Mouse (Mus musculus) left cerebral cortex, adult 11 months (tissue): ENCODE data around the gene A930017K11Rik.

ENCODE experiments used
- DNase-seq: peaks from one replicate; pipeline ENCODE4 v3.0.0; 2022; ENCODE audit warnings: low spot score

A930017K11Rik gene

DNA sequence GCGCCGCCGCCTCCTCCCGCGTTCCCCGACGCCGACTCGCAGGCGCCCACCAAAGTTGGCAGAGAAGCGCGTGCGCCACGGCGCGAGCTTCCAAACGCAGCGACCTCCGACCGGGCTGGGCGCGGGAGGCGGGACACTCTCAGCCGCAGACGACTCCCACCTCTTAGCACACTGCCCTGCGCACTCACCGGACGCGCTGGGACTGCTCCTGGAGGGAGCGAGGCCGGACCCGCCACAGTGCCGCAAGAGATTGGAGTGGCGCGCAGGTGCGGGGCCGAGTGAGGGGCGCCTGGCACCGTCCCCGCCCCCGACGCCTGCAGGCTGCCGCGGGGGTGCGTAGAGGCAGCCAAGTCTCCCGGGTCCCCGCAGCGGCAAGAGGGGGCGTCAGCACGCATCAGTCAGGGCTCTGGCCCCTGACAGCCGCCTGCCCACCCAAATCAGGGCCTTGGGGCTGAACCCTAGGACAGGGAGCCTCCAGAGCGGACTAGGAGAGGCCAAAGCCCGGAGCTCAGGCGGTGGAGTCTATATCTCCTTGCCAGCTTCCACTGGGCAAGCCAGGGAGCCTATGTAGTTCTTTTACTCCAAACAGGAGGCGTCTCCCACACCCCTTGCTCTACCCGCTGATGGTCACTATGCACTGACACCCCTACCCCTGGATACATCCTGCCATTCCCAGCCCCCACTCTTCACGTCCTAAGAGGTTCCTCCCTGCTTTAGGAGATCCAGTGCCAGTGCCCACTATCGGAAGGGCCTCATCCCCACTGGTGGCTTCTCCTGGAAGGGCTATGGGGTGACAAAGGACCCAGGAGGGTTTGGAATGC, at the start of gene A930017K11Rik:
Gene A930017K11Rik, minus strand, starts transcription at position 763 of the 821 bp plus-strand sequence.
- DNase-seq, result no peak

DNA sequence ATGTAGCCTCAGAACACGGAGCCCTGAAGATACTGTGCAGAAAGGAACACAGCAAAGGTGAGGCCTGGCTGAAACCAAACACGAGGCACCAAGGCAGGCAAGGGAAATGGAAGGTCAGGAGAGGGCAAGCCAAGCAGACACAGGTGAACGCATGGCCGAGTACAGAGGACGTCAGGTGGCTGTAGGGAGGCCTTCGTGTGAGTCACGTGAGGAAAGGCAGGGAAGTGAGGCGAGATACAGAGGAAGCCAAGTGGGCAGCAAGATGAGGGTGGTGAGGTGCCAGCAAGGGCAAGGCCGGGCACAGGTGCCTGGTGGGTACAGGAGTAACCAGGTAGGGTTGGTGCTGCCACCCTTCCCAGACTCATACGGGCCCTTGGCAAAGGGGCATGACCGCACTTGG, 46.1 kb upstream of the A930017K11Rik start:
- DNase-seq, result no peak

DNA sequence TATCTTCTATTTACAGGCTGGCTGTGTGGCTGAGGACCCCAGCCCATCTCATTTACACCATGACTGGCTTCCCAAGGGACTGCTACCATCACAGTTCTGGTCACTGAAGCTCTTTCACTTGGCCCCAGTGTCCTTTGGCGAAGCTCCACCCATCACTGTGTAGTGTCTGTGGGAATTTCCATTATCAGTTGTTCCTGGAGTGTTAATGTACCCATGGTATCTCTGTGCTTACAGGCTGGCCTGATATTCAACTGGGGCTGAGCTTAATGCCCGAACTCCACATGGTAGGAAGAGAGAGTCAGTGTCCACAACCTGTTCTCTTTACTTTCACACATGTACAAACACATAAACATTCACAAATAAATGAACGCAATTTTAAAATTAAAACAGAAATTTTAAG, 41.1 kb upstream of the A930017K11Rik start:
- no peak for DNase-seq

DNA sequence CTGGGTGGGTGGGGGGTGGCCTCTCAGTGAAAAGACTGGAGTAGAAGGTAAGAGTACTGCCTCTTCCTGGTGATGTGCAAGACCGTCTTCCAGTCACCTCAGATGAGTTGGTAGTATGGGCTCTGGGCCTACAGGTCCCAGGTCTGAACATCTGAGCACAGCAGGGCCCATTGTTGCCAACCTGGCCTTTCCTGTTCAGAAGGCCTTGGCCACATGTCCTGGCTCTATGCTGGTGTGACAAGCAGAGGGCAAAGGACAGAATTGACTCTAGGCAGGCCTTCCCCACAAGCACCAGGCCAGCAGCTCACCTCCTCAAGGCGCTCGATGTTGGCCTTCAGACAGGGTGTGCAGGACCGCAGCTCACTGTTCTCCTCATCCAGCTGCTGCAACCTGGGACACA, 39.9 kb upstream of the A930017K11Rik start:
- DNase-seq, result no peak

GRCm38 (mm10) chr17:25990331-25990730, 38.0 kb upstream of the A930017K11Rik start:
- DNase-seq, result no peak

DNA sequence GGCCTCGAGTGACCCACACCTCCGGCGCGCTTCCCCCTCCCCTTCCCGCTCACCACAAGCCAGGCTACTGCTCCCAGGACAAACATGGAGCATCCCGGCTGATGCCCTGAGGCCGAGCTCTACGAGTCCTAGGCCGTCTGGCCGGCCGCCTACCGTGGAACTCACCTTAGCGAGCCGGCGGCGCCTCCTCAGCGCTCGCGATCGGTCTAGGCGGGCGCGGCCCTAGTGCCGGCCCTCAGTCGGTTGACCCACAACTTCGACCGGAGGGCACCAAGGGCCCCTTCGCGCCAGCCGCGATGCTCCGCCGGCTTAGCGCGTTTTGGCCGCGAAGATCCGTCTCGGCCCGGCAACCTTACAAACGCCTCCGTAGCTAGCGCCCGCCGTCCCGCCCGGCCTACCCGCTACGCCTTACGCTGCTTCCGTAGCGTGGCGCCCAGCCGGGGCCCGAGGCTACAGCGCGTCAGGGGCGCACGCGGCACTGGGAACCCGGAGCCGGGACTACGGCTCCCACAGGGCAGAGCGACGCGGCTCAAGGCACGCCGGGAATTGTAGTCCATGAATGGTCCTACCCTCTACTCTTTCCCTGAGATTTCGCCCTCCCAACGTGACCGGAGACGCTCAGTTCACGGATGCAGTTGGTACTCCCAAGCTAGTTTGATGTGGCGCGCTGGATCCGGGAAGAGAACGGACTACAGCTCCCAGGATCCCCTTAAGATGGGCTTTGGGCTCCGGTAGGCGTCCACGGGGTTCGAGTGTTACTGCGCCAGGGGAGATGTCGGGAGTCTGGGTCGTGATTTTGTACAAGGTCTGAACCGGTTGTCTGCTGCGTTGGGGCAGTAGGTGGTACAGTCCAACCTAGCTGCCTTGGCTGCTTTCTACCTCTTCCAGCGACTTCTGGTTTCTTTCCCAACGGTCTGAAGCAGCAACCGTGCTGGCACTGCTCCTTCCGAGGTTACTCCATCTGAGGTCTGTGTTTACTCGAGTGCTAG, 33.2 kb upstream of the A930017K11Rik start, which contains the start of gene Capn15:
Gene Capn15, minus strand, starts transcription at position 491 of the 989 bp plus-strand sequence.
- DNase-seq, result peak; percentile 93

DNA sequence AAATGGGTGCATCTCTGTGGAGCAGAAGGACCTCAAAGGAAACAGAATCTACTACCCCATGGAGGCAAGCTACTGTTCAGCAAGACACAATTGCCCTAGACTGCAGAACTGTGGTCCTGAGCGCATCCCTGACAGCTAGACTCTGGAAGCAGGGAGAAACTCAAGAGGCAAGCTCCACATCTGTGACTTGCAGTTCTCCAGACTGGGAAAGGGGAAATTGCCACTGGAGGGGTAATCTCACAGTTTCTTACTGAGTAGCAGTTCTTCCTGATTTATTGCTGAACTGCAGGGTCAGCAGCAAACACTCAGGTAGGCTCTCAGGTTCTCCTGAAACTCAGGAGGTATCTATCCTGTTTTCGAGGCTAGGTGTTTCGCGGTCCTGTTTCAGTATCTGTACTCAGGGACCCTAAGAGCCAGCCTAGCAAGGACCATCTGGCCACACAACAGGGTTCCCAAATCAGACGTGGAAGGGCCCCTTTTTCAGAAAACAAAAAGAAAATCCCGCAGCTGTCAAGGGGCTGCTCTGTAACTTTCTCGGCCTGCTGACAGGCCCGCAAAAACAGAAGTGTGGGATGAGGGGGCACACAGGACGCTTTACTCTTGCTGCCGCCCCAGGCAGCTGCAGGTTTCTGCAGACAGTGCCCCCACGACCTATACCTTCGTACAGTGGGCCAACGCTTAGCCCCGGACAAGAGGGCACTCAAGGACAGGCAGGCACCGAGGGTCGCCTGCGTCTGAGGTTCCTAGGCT, 32.4 kb upstream of the A930017K11Rik start:
- DNase-seq, result no peak

- no peak for DNase-seq
Measured at GRCm38 (mm10) chr17:25984066-25984465, 31.7 kb upstream of the A930017K11Rik start.

- no peak for DNase-seq
Measured at GRCm38 (mm10) chr17:25982913-25983312, 30.5 kb upstream of the A930017K11Rik start.

GRCm38 (mm10) chr17:25980854-25981253, 28.5 kb upstream of the A930017K11Rik start:
- no peak for DNase-seq

DNA sequence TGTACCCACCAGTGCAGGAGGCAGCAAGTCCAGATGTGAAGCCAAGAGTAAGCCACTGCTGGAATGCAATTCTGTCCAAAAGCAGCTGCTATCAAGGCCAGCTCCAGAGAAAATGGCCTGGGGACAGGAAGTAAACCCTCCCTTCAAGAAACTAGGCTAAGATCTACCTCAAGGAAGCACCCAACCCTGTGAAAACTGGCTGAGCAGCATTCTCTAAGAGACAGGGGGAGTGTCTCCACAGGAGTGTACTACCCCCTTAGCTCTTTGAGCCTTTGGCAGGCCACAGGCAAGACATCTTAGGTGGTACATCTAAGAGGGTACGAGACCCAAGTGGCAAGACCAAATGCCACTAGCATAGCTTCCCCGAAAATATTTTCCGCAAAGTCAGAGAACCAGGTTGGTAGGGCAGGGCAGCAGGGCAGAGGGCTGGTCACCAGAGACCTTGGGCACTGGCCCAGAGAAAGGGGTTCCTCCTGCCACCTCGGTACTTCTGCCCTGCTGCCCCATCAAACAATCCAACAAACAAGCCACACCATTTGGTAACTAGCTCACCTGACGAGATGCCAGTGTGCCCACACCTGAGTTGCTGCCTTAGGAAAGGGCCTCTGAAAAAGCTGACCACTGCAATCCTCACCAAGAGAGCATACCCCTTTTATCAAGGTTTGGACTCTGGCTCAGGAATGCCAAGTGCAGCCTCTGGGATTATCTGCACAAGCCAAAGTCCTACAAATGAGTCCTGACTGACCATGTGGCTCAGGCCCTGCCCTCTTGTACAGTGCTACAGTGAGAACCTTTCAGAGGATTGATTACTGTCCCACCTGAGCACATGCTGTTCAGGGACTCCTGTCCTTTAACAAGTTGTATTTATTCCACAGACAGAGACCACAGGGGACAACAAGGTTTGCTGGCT, 27.7 kb upstream of the A930017K11Rik start:
- DNase-seq, result no peak

- no peak for DNase-seq
Measured at GRCm38 (mm10) chr17:25970954-25971707, 18.8 kb upstream of the A930017K11Rik start.

- no peak for DNase-seq
Measured at GRCm38 (mm10) chr17:25970448-25970847, 18.1 kb upstream of the A930017K11Rik start.

DNA sequence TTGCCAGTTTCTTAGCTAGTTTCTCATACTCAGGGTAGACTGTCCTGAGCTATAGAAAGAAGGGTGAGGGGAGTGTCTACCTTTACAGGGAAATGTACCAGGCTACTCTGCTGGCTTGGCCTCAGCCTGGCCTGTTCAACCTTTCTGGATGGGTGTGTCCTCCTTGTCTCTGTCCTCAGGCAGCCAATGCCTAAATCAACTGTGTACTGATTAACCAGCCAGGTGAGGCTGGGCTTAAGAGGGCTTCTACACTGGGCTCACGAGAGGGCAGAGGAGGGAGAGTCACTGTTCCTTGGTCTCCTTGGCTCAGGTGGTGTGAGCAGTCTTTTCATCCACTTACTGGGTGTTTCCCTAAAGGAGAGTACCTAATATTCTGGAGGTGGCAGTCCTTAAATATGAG, 15.8 kb upstream of the A930017K11Rik start:
- DNase-seq, result no peak

DNA sequence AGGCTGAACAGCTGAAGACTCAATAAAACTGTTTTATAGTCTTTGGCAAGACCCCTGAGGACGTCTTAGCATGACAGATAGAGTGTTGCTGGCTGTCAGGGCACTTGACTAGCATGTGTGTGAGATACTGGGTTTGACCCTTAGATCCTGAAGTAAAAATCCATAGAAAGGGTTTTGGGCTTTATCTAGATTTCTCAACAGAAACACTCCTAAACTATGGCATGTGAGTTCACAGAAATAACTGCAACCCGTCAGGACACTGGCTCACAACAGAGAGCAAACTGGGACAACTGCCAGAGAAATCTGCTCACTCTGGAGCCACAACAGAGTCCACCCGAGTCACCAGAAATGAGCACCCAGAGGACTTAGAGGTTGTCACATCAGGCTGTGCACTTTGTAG, 15.3 kb upstream of the A930017K11Rik start:
- DNase-seq, result no peak

GRCm38 (mm10) chr17:25964271-25964670, 11.9 kb upstream of the A930017K11Rik start:
- no peak for DNase-seq

DNA sequence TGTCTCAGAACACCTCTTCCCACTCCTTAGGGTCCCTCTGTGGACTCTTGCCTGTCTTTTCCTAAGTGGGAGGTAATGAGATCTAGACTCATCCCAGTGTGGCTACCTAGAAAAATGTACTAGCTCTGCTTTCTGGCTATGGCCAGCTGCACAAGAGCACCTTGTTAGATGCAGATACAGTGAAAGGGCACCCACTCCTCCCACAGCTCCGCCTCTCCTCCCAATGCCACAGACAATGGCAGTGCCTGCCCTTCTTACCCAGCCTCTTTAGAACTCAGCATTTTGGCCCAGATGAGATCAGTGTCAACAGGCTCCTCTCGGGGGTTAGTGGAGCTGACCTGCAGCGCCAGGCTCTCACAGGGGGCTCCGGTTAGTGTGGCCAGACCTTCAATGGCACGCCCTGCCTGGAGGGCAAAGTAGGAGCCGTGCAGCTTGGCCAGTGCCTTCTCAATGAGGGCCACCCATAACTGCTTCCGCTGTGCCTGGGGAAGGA, 10.1 kb upstream of the A930017K11Rik start:
- no peak for DNase-seq

- DNase-seq, result no peak
Measured at GRCm38 (mm10) chr17:25961566-25961965, 9.2 kb upstream of the A930017K11Rik start.

DNA sequence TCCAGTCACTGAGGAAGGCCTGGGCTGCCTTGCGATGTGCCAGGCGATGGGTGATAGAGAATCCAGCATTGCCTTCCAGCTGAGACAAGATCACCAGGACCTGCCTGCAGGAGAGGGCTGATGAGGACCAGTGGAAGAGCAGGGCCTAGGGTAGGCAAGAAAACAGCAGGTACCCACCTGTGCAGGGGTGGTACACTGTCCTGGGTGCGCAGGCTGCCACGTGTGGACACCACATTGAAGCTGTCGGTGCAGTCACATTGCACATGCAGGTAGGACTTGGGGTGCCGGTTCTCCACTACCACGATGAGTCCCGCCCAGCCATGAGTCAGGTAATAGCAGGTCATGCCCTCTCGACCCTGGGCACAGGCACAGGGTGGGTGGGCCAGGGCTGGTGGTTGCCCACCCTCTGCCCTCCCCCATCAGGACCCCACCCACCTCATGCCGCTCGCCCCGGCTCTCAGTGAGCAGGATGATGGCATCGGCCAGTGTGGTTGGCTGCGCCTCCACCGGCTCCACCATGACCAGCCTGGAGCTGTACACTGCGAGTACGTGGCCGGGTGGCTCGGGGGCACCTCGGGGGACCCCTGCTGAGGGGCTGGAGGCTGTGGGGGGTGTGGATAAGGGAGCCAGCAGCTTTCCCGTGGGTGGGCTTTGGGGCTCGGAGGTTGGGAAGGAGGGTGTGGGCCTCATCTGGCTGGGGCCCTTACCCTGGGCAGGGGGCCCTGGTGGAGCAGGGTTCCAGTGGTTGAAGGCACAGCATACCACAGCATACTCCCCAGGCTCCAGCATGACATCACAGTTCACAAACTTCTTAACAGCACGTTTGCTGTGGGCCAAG, 7.5 kb upstream of the A930017K11Rik start:
- no peak for DNase-seq
